Comparison of ENCODE assay signal across 13 mouse cellular contexts in genomic region chr5:35536271-35536670, GRCm38 (mm10). TPM values are rescaled to one million over a fixed set of nuclear protein-coding genes. Genes with fewer than 3 reads are reported as not detected.
DNase-seq lines count a peak whose midpoint lies in the region; TF ChIP-seq lines count a peak whose summit lies in the region.
"Had no signal": no experiment of that assay in that cellular context is flagged by ENCODE, and none has a peak within 500 bp of the region (broad histone marks: within the 10 kb centered on the region; RNA-seq: fewer than 3 reads in every experiment).

No protein-coding gene starts in this region.

- intact Hi-C loops in left cerebral cortex, postnatal 14 days (cut with DNase I): no loop called here

- no peaks in the 10 kb centered on the region for H3K27me3 ChIP-seq in kidney, adult 2 months (replicated peaks; ENCODE audit: control insufficient read depth, insufficient read depth, low read length)
- H3K27me3 ChIP-seq in ES-Bruce4 (ENCODE audit: control insufficient read depth, insufficient read depth, low read length, poor library complexity, severe bottlenecking): no peaks in the 10 kb centered on the region
- H3K27me3 ChIP-seq: embryonic facial prominence, embryonic 13.5 days had no signal

- TF ChIP-seq POLR2A in kidney, adult 2 months (IDR thresholded peaks at IDR 0.05; ENCODE audit: low read depth, low read length): no peak
- no peak for TF ChIP-seq POLR2A in ES-Bruce4 (IDR thresholded peaks at IDR 0.05; ENCODE audit: insufficient read depth, low read length)

- WGBS in kidney, adult 2 months: 62% methylated on average over 3 of the region's 3 CpGs

- DNase-seq in kidney, adult 2 months: no peak
- DNase-seq in kidney, postnatal 4 days: no peak
- peak; percentile 25 for DNase-seq in A20 (ENCODE audit: low read depth, low spot score)
- DNase-seq in c-Kit-positive CD71-negative TER-119-negative erythroid progenitor cells, embryonic 14.5 days (ENCODE audit: low read depth): peak; percentile 17
- DNase-seq in left cerebral cortex, postnatal 14 days (ENCODE audit: low spot score in 2 of 2): no peak
- DNase-seq in frontal cortex, adult 2 months (ENCODE audit: extremely low spot score in 1 of 2, low spot score in 1 of 2): no peak
- DNase-seq: heart, postnatal 4 days; thymus, postnatal 36 days had no signal

- no peak overlapping the region for H3K9ac ChIP-seq in ES-Bruce4 (ENCODE audit: low read depth, poor library complexity, severe bottlenecking)
- H3K9ac ChIP-seq: embryonic facial prominence, embryonic 13.5 days; kidney, embryonic 15.5 days had no signal

- no peaks in the 10 kb centered on the region for H3K36me3 ChIP-seq in kidney, adult 2 months (ENCODE audit: control insufficient read depth, insufficient read depth, low read length)
- no peaks in the 10 kb centered on the region for H3K36me3 ChIP-seq in ES-Bruce4 (ENCODE audit: control insufficient read depth, insufficient read depth, low read length, poor library complexity, severe bottlenecking)
- H3K36me3 ChIP-seq: embryonic facial prominence, embryonic 13.5 days; kidney, embryonic 15.5 days had no signal

- no peak overlapping the region for H3K27ac ChIP-seq in kidney, adult 2 months (ENCODE audit: insufficient read depth, low read depth, low read length)
- H3K27ac ChIP-seq in ES-Bruce4 (ENCODE audit: insufficient read depth, low read length): no peak overlapping the region
- H3K27ac ChIP-seq: embryonic facial prominence, embryonic 13.5 days; kidney, embryonic 15.5 days had no signal

- H3K4me1 ChIP-seq in kidney, adult 2 months (ENCODE audit: control insufficient read depth, insufficient read depth, low read length): no peaks in the 10 kb centered on the region
- H3K4me1 ChIP-seq in ES-Bruce4 (ENCODE audit: control insufficient read depth, insufficient read depth, low read length): no peaks in the 10 kb centered on the region

- no peaks in the 10 kb centered on the region for H3K9me3 ChIP-seq in ES-Bruce4 (replicated peaks; ENCODE audit: control insufficient read depth, insufficient read depth, low read length, poor library complexity, severe bottlenecking)
- H3K9me3 ChIP-seq: embryonic facial prominence, embryonic 13.5 days; kidney, embryonic 15.5 days had no signal

- no peak overlapping the region for H3K4me3 ChIP-seq in kidney, adult 2 months (ENCODE audit: insufficient read depth, low read depth, low read length)
- no peak overlapping the region for H3K4me3 ChIP-seq in ES-Bruce4 (ENCODE audit: low read depth, low read length)
- H3K4me3 ChIP-seq: embryonic facial prominence, embryonic 13.5 days; kidney, embryonic 15.5 days had no signal

- TF ChIP-seq EP300 in ES-Bruce4 (IDR thresholded peaks at IDR 0.05; ENCODE audit: insufficient read depth, low read depth, low read length): no peak

- 0 out of 2 replicates have a peak, but pooled peaks have one; percentile 3 for TF ChIP-seq CTCF in kidney, adult 2 months (conservative IDR thresholded peaks at IDR 0.05; ENCODE audit: insufficient read depth, insufficient read length, low read depth, low read length)
- TF ChIP-seq CTCF in ES-Bruce4 (IDR thresholded peaks at IDR 0.05; ENCODE audit: low read depth, low read length): peak; percentile 28

RNA-seq across cellular contexts. Expression of gene Cpz, which starts 10.8 kb away (rescaled TPM):
- 1.4 and 3.0 TPM in 2 replicates for polyA plus RNA-seq in kidney, adult 2 months (2012; rRNA removed)
- polyA plus RNA-seq in ES-Bruce4 (2011; ENCODE audit: insufficient read depth, insufficient read length, low read depth, missing spikeins): 4.6 and 6.8 TPM in 2 replicates
- 1 to 10 TPM; 2.1 TPM for total RNA-seq in left cerebral cortex, postnatal 14 days (2021)
- 0.42 and 0.64 TPM in 2 replicates for polyA plus RNA-seq in frontal cortex, adult 2 months (2012; rRNA removed)
- total RNA-seq: granulocyte monocyte progenitor cell, adult 5-6 weeks; megakaryocyte, adult 5-6 weeks had no signal

RNA-seq across cellular contexts. Expression of gene Trmt44, which starts 38.6 kb away (rescaled TPM):
- 4.4 and 4.5 TPM in 2 replicates for polyA plus RNA-seq in kidney, adult 2 months (2012; rRNA removed)
- polyA plus RNA-seq in ES-Bruce4 (2011; ENCODE audit: insufficient read depth, insufficient read length, low read depth, missing spikeins): 10.2 and 12.5 TPM in 2 replicates
- total RNA-seq in left cerebral cortex, postnatal 14 days (2021): 1 to 10 TPM; 6.9 to 7.4 TPM
- polyA plus RNA-seq in frontal cortex, adult 2 months (2012; rRNA removed): 5.5 and 6.8 TPM in 2 replicates

RNA-seq across cellular contexts. Expression of gene Acox3, which starts 46.6 kb away (rescaled TPM):
- 77.9 and 83.6 TPM in 2 replicates for polyA plus RNA-seq in kidney, adult 2 months (2012; rRNA removed)
- 11.4 and 15.1 TPM in 2 replicates for polyA plus RNA-seq in ES-Bruce4 (2011; ENCODE audit: insufficient read depth, insufficient read length, low read depth, missing spikeins)
- 10 to 100 TPM; 24.8 to 29.5 TPM for total RNA-seq in left cerebral cortex, postnatal 14 days (2021)
- 28.0 and 29.4 TPM in 2 replicates for polyA plus RNA-seq in frontal cortex, adult 2 months (2012; rRNA removed)

Comparison
In these comparisons a context has a peak if more than half of its experiments do, and no peak if none do; other contexts are left out.
1. DNase-seq: peak in A20 (single experiment) and c-Kit-positive CD71-negative TER-119-negative erythroid progenitor cells, embryonic 14.5 days (single experiment); none in kidney, adult 2 months (single experiment), kidney, postnatal 4 days (0 of 2), left cerebral cortex, postnatal 14 days (0 of 2) and frontal cortex, adult 2 months (0 of 2).